Mouse (Mus musculus) bone marrow, adult 2 months (tissue): ENCODE data around the gene Srm.

Experiments
- CTCF ChIP-seq: fragments of 200-500 bp; IDR thresholded peaks from 2 replicates; pipeline ENCODE4 v1.5.1; 2011; ENCODE audit warnings: low read length, control low read depth; ENCODE audit not compliant: control insufficient read depth, insufficient read depth
- POLR2A ChIP-seq: fragments of 200-500 bp; IDR thresholded peaks from 2 replicates; pipeline ENCODE4 v1.6.1; 2011; ENCODE audit warnings: low read depth, mild to moderate bottlenecking, control low read depth, low read length, borderline replicate concordance; ENCODE audit not compliant: control insufficient read depth

- no peak for TF ChIP-seq POLR2A
- no peak for TF ChIP-seq CTCF
Observed at GRCm38 (mm10) chr4:148641121-148641520, 49.8 kb downstream of the Srm start.
